Mouse (Mus musculus) embryonic fibroblast, embryonic 13.5 days (primary cell): ENCODE results near the gene Gm45194. TPM values are rescaled to one million over a fixed set of nuclear protein-coding genes. Genes with fewer than 3 reads are reported as not detected.

Experiments
- H3K27ac ChIP-seq: 2 replicates; pipeline ENCODE4 v1.5.1; 2012; ENCODE audit warnings: low read length, control low read depth, inconsistent platforms; ENCODE audit not compliant: insufficient read depth
- H3K4me1 ChIP-seq: 2 replicates; pipeline ENCODE4 v1.6.1; 2011; ENCODE audit warnings: low read length; ENCODE audit not compliant: control insufficient read depth, insufficient read depth
- H3K4me3 ChIP-seq: 2 replicates; pipeline ENCODE4 v1.5.1; 2011; ENCODE audit warnings: mild to moderate bottlenecking, control low read depth, low read length; ENCODE audit not compliant: insufficient read depth
- CTCF ChIP-seq: IDR thresholded peaks from 2 replicates; pipeline ENCODE4 v1.5.1; 2011; ENCODE audit warnings: mild to moderate bottlenecking, control low read depth, low read length, moderate library complexity, borderline replicate concordance; ENCODE audit not compliant: insufficient read depth
- POLR2A ChIP-seq: IDR thresholded peaks from 2 replicates; pipeline ENCODE4 v1.6.1; 2011; ENCODE audit warnings: low read depth, mild to moderate bottlenecking, control low read depth, low read length, moderate library complexity
- polyA plus RNA-seq: library from polyadenylated mRNA; stranded (reverse); fragments of >200 nt; gene quantifications from 2 replicates; pipeline ENCODE4 v1.2.4, GENCODE M21; 2011; ENCODE audit warnings: low read depth; ENCODE audit not compliant: missing spikeins, insufficient read length

Gm45194 gene
- not detected in 2 replicates for polyA plus RNA-seq

DNA sequence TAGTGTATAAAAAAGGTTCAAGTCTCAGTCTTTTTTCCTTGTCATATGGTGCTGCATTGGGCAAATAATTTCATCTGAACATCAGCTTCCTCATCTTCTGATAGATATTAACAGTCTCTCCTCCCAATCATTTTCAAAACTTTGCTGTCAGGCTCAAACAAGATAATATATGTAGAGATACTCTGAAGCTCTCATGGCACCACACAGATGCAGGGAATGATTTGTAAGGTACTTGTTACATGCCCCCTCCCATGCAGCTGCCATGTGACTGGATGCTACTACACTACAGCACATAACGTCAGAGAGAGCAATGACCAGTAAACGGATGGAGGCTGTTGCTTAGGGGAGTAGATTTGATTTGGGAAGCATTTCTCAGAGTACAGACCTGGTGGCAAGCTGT lies at the start of gene Gm45194:
Gene Gm45194 (plus strand): TSS at position 301 of the 400 bp plus-strand sequence.
- no peak within 1 kb of the TSS for H3K4me3 ChIP-seq
- H3K4me1 ChIP-seq: no peaks in the 10 kb centered on the region
- H3K27ac ChIP-seq: no peak within 1 kb of the TSS
- TF ChIP-seq POLR2A: no peak
- no peak for TF ChIP-seq CTCF

DNA sequence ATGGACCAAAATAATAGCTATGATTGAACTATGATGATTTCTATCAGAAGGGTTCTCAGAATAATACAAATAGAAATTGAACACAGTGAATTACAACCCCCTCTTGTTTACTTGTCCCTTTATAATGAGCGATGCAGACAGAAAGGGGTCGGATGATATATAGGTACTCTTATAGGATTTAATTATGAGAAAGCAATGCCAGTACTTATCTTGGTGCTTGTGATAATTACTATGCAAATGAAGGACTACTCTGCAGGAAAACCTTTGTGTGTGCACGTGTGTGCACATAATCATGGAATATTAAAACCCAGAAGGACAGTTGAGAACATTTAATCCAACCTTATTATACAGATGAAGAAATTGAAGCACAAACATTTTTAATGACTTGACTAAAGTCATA lies 35.3 kb upstream of the Gm45194 start:
- Histone ChIP-seq H3K27ac (no peak overlapping the region), H3K4me3 (no peak overlapping the region), H3K4me1 (no peaks in the 10 kb centered on the region)
- TF ChIP-seq POLR2A (no peak), CTCF (no peak)

DNA sequence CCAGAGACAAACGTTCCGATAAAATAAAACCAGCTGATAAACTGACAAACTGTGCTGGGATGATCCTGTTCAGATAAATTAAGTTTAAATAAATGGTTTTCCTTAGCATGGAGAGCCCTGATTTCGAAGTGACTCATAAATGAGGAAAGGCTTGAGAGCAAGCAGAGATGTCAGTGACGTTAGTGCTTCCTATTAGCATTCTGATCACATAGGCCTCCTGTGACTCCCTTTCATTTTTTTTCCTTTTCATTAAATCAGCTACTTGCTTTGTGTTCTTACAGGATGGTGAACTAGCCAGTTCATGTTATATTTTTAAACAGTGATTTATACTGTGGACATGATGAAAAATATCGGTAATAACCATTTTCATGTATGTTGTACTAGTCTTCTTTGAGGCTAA lies 9.9 kb upstream of the Gm45194 start:
- Histone ChIP-seq H3K4me3 (no peak overlapping the region), H3K4me1 (no peaks in the 10 kb centered on the region), H3K27ac (no peak overlapping the region)
- TF ChIP-seq CTCF (no peak), POLR2A (no peak)

DNA sequence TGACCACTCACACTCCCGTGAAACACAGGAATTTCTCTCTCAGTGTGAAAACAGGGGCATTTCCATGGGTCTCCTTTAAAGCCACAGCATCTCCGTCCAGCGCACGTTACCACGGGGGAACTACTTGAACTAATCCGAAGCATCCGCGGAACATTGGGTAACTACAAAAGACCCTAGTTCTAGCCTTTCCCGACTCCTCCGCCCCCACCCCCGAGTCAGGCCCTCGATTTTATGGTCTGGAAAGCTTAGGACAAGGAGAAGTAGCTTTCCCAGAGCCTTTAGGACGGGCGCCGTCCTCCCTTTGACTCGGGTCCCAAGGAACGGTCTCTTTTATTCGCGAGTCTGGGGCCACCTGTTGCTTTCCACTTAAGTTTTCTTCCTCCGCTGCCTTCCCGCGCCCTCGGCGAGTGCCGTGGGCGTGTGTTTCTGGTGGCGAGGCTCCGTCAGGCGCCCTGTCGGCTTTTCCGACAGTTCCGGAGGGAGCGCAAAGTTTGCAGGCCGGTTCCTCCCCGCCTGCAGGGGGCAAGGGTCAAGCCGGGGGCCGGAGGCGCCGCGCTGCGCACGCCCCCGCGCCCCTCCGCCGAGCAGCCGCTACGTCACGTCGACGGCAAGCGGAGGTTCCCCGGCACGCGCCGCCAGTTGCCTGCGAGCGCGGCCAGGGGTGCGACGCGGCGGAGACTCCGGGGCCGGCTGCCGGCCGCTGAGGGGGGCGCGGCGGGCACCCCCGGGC lies 3.3 kb downstream of the Gm45194 start:
- no peak overlapping the region for H3K4me3 ChIP-seq
- no peak overlapping the region for H3K27ac ChIP-seq
- TF ChIP-seq CTCF: no peak
- TF ChIP-seq POLR2A: no peak
- no peaks in the 10 kb centered on the region for H3K4me1 ChIP-seq

DNA sequence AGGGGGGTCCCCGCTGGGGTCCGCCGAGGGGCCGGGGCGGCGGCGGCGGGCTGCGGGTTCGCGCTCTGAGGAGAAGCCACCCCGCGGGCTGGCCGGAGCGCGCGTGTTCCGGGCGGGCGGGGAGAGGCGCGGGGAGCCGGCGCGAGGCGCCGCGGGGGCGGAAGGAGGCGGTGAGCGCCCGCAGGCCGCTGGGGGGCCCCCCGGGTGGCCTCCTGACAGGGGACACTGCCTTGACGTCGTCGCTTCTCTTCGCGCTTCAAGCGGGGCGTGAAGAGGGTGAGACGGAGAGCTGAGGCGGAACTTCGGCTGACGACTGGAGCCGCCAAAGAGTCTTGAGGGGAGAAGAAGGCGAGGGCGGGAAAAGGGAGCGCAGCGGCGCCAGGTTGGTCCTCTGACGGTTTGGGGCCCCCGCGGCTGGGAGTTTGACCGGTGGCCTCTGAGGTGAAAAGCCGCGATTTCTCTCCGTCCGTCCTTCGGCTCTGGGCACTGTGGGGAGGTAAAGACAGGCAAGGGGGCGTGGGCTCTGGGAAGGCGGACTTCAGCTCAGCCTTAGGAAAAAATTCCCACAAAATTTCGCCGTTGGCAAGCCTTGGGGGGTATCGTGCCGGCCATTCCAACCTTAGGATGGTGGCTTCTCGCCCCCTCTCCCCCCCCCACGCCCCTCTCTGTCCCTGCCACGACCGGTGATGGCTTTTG lies 4.0 kb downstream of the Gm45194 start:
- Histone ChIP-seq H3K4me3 (no peak overlapping the region), H3K4me1 (no peaks in the 10 kb centered on the region), H3K27ac (no peak overlapping the region)
- no peak for TF ChIP-seq POLR2A
- TF ChIP-seq CTCF: no peak

DNA sequence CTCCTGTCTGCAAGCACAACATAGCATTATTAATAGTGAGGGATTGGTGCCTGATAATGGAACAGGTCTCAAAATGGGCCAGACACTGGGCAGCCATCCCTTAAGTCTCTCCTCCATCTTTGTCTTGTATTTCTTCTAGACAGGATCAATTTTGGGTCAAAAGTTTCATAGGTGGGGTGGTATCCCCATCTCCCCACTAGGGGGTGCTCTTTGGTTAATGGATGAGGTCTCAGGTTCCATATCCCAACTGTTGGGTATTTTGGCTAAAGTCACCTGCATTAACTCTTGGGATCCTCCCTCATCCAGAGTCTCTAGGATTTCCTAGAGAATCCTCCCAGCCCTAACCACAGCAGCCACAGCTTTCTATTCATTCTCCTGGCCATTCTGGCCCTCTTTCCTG lies 26.2 kb downstream of the Gm45194 start:
- H3K4me1 ChIP-seq: no peaks in the 10 kb centered on the region
- no peak overlapping the region for H3K27ac ChIP-seq
- H3K4me3 ChIP-seq: no peak overlapping the region
- TF ChIP-seq POLR2A: no peak
- no peak for TF ChIP-seq CTCF

DNA sequence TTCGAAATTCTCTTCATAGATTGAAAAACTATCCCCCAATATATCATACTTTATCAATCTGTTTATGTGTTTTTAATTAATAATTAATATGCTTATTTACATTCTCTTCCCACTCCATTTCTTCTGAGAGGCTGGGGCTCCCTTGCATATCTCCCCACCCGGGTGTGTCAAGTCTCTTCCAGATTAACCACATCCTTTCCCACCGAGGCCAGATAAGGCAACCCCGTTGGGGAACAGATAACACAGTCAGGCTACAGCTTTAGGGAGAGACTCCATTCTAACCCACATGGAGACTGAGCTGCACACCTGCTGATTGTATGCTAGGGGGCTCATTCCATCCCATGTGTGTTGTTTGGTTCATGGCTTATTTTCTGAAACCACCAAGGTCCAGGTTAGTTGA lies 69.7 kb downstream of the Gm45194 start:
- H3K27ac ChIP-seq: no peak overlapping the region
- H3K4me3 ChIP-seq: no peak overlapping the region
- TF ChIP-seq POLR2A (no peak), CTCF (no peak)
- no peaks in the 10 kb centered on the region for H3K4me1 ChIP-seq

DNA sequence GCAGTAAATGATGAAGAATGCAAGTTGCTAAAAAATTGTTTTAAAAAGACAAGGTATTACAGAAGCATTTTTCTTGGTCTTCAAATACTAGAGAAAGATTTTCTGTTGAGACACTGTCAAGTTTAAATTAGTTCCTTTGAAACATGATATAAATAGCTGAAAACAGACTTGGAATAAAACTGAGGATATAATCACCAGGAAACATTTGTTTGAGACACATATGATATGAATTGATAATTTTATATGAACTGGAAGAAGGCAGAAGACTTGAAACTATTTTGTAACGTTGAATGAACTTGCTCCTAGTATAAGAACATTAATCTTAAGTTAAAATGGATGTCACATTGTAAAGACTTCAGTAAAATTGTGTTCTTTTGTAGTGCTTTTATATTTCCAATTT lies 108.5 kb downstream of the Gm45194 start:
- no peak overlapping the region for H3K27ac ChIP-seq
- TF ChIP-seq CTCF (no peak), POLR2A (no peak)
- no peaks in the 10 kb centered on the region for H3K4me1 ChIP-seq
- no peak overlapping the region for H3K4me3 ChIP-seq

DNA sequence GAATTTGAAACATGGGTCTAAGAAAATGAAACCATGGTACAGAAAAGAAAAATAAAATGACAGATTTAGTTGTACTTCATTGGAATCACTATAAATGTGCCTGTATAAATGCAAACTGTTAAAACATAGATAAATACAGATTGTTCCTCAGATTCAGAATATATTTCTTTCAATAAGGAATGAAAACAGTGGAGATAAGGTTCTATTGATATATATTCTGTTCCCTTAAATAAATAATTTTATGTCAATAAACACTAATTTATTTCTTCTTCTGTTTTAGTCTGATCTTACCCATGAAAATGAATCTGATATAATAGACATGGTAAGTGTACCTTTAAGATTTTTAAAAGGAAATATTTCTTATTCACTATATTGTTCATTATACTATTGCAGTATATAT lies 119.5 kb downstream of the Gm45194 start, which contains the start of gene Tex16:
Gene Tex16 (plus strand): TSS at position 301 of the 400 bp plus-strand sequence.
- TF ChIP-seq POLR2A: no peak
- no peak for TF ChIP-seq CTCF
- Histone ChIP-seq H3K4me3 (no peak within 1 kb of the TSS), H3K27ac (no peak within 1 kb of the TSS), H3K4me1 (no peaks in the 10 kb centered on the region)

DNA sequence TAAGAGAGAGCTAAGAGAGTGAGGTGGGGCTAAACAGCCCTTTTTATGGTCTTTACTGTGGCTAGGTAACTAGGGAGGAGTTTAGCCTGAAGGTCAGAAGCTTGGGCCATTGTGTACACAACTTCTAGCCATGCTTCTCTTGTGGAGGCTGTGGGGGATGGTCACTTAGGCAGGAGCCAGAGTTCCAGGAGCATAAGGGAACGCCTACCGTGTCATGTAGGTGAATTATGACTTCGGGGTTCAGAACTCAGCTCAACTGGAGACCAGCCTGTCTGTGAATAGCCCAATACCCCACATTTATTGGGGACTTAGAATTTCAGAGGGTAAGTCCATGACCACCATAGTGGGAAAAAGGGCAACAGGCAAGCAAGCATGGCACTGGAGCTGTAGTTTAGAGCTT lies 347.6 kb downstream of the Gm45194 start, which contains the start of gene 4933403O08Rik:
Gene 4933403O08Rik (plus strand): TSS at position 301 of the 400 bp plus-strand sequence.
- Histone ChIP-seq H3K27ac (no peak within 1 kb of the TSS), H3K4me3 (no peak within 1 kb of the TSS), H3K4me1 (no peaks in the 10 kb centered on the region)
- no peak for TF ChIP-seq POLR2A
- no peak for TF ChIP-seq CTCF
